Mouse (Mus musculus) hindlimb bud, embryonic 11.5 days (tissue): ENCODE data around the gene Zfp534.
"Not testable (repeated sequence)": the region's sequence is repeated elsewhere in the genome, so short reads cannot be mapped to it uniquely, and the experiment has no call there.

Experiments used
- DNase-seq: peaks from one replicate; pipeline ENCODE4 v3.0.0-alpha.2; 2012; ENCODE audit warnings: low read depth, low spot score; ENCODE audit errors: extremely low spot score

Zfp534 gene

GRCm38 (mm10) chr4:147702453-147702852 lies at the start of gene Zfp534:
Gene Zfp534 (minus strand): TSS chr4:147702553.
- not testable (repeated sequence) for DNase-seq

- not testable (repeated sequence) for DNase-seq
Measured at GRCm38 (mm10) chr4:147746255-147746654, 43.9 kb upstream of the Zfp534 start.

GRCm38 (mm10) chr4:147738636-147739369 lies 36.5 kb upstream of the Zfp534 start:
- DNase-seq: not testable (repeated sequence)

GRCm38 (mm10) chr4:147655245-147655644 lies 47.1 kb downstream of the Zfp534 start:
- DNase-seq: not testable (repeated sequence)

GRCm38 (mm10) chr4:147647407-147647806 lies 54.9 kb downstream of the Zfp534 start:
- DNase-seq: not testable (repeated sequence)

GRCm38 (mm10) chr4:147642413-147642812 lies 59.9 kb downstream of the Zfp534 start, which contains the start of gene Zfp979:
Gene Zfp979 (minus strand): TSS chr4:147642513.
- DNase-seq: not testable (repeated sequence)

GRCm38 (mm10) chr4:147641932-147642331 lies 60.4 kb downstream of the Zfp534 start:
- not testable (repeated sequence) for DNase-seq

- DNase-seq: not testable (repeated sequence)
Measured at GRCm38 (mm10) chr4:147633818-147634262, 68.5 kb downstream of the Zfp534 start.
